Mouse (Mus musculus) cerebellum, postnatal 36 days (tissue): ENCODE results near the gene Frmd4b.
"Not testable (repeated sequence)": the region's sequence is repeated elsewhere in the genome, so short reads cannot be mapped to it uniquely, and the experiment has no call there.

ENCODE experiments used
- DNase-seq, 2 experiments: peaks; one replicate each; pipeline ENCODE4 v3.0.0; 2021 to 2022; ENCODE audit warnings: mixed read lengths in 2 of 2

Gene Frmd4b

GRCm38 (mm10) chr6:97411327-97411726, 206.0 kb downstream of the Frmd4b start:
- DNase-seq = no peak

GRCm38 (mm10) chr6:97409467-97410239, 207.7 kb downstream of the Frmd4b start:
- DNase-seq = no peak

- no peak for DNase-seq
These were observed 209.4 kb downstream of the Frmd4b start for GRCm38 (mm10) chr6:97407914-97408313.

- no peak for DNase-seq
These were observed 209.9 kb downstream of the Frmd4b start for GRCm38 (mm10) chr6:97407425-97407824.

GRCm38 (mm10) chr6:97405311-97405710, 212.0 kb downstream of the Frmd4b start:
- DNase-seq = no peak

GRCm38 (mm10) chr6:97402822-97403472, 214.4 kb downstream of the Frmd4b start:
- DNase-seq = no peak

- no peak for DNase-seq
These were observed 216.9 kb downstream of the Frmd4b start for GRCm38 (mm10) chr6:97400446-97400845.

- DNase-seq = no peak
These were observed 219.4 kb downstream of the Frmd4b start for GRCm38 (mm10) chr6:97397935-97398334.

GRCm38 (mm10) chr6:97396957-97397354, 220.4 kb downstream of the Frmd4b start:
- DNase-seq = no peak

- DNase-seq = no peak
These were observed 220.9 kb downstream of the Frmd4b start for GRCm38 (mm10) chr6:97396351-97396956.

- DNase-seq = no peak
These were observed 221.6 kb downstream of the Frmd4b start for GRCm38 (mm10) chr6:97395477-97396350.

- no peak for DNase-seq
These were observed 222.8 kb downstream of the Frmd4b start for GRCm38 (mm10) chr6:97394473-97395075.

GRCm38 (mm10) chr6:97392912-97393311, 224.4 kb downstream of the Frmd4b start:
- DNase-seq = no peak

- no peak for DNase-seq
These were observed 230.0 kb downstream of the Frmd4b start for GRCm38 (mm10) chr6:97387388-97387787.

- no peak for DNase-seq
These were observed 232.4 kb downstream of the Frmd4b start for GRCm38 (mm10) chr6:97384918-97385317.

GRCm38 (mm10) chr6:97381275-97381674, 236.1 kb downstream of the Frmd4b start:
- no peak for DNase-seq

GRCm38 (mm10) chr6:97370947-97371346, 246.4 kb downstream of the Frmd4b start:
- no peak for DNase-seq

GRCm38 (mm10) chr6:97370460-97370859, 246.9 kb downstream of the Frmd4b start:
- no peak for DNase-seq

- no peak for DNase-seq
These were observed 253.5 kb downstream of the Frmd4b start for GRCm38 (mm10) chr6:97363846-97364245.

GRCm38 (mm10) chr6:97357606-97358005, 259.7 kb downstream of the Frmd4b start:
- DNase-seq = not testable (repeated sequence)

- no peak for DNase-seq
These were observed 260.7 kb downstream of the Frmd4b start for GRCm38 (mm10) chr6:97356612-97357011.

- DNase-seq = no peak
These were observed 262.2 kb downstream of the Frmd4b start for GRCm38 (mm10) chr6:97355141-97355540.
